Mouse (Mus musculus): ENCODE data around the gene Nostrin.
A peak's percentile ranks its signal among the peaks of the same experiment; 100 is the strongest.

- TF ChIP-seq GATA1 (IDR thresholded peaks at IDR 0.05; ENCODE audit: low read depth, low read length) (no peak), POLR2A (IDR thresholded peaks at IDR 0.05; ENCODE audit: control insufficient read depth in 1 of 2, insufficient read depth in 1 of 2, low read depth in 1 of 2, low read length in 2 of 2, poor library complexity in 1 of 2) (no peak), CTCF (IDR thresholded peaks at IDR 0.05 in 2 of 3, conservative IDR thresholded peaks at IDR 0.05 in 1 of 3; ENCODE audit: control insufficient read depth in 1 of 3, insufficient read depth in 1 of 3, low read depth in 2 of 3, low read length in 3 of 3, poor library complexity in 1 of 3, severe bottlenecking in 1 of 3) (peak; percentile 13 to 32 (median 25); a peak in 1 of 6 replicates), CHD2 (IDR thresholded peaks at IDR 0.05; ENCODE audit: low read length) (no peak)
These were observed 34.9 kb upstream of the Nostrin start for GRCm38 (mm10) chr2:69100706-69101105.
